Mouse (Mus musculus) stomach, embryonic 14.5 days (tissue): ENCODE results near the gene Cdkl2. TPM values are rescaled to one million over a fixed set of nuclear protein-coding genes. Genes with fewer than 3 reads are reported as not detected.
A peak's percentile ranks its signal among the peaks of the same experiment; 100 is the strongest.

Experiments
- ATAC-seq: fragments of 200-750 bp; cut with Nextera tagmentation; 2 replicates; pipeline ENCODE4 v1.8.0; 2017; ENCODE audit warnings: low read depth, moderate TSS enrichment; ENCODE audit not compliant: insufficient number of reproducible peaks, insufficient read depth, low FRiP score
- H3K27ac ChIP-seq: fragments of 300-500 bp; sonication (generic); 2 replicates; pipeline ENCODE4 v1.5.1; 2014; ENCODE audit warnings: mild to moderate bottlenecking, low read length, moderate library complexity, mixed read lengths
- H3K27me3 ChIP-seq: fragments of 300-500 bp; sonication (generic); 2 replicates; pipeline ENCODE4 v1.6.1; 2014; ENCODE audit warnings: low read length, control low read depth, mixed read lengths; ENCODE audit not compliant: control insufficient read depth, insufficient read depth
- H3K36me3 ChIP-seq: fragments of 300-500 bp; sonication (generic); 2 replicates; pipeline ENCODE4 v1.6.1; 2014; ENCODE audit warnings: mild to moderate bottlenecking, control low read depth, low read length, moderate library complexity, mixed read lengths; ENCODE audit not compliant: control insufficient read depth, insufficient read depth
- H3K4me1 ChIP-seq: fragments of 300-500 bp; sonication (generic); 2 replicates; pipeline ENCODE4 v1.6.1; 2014; ENCODE audit warnings: low read length, control low read depth, mixed read lengths; ENCODE audit not compliant: control insufficient read depth, insufficient read depth
- H3K4me2 ChIP-seq: fragments of 300-500 bp; sonication (generic); replicated peaks from 2 replicates; pipeline ENCODE4 v1.6.1; 2014; ENCODE audit warnings: low read depth, low read length, control low read depth
- H3K4me3 ChIP-seq: fragments of 300-500 bp; sonication (generic); 2 replicates; pipeline ENCODE4 v1.5.1; 2014; ENCODE audit warnings: low read depth, low read length, control low read depth
- H3K9ac ChIP-seq: fragments of 300-500 bp; sonication (generic); replicated peaks from 2 replicates; pipeline ENCODE4 v1.6.1; 2014; ENCODE audit warnings: low read depth, mild to moderate bottlenecking, control low read depth, low read length, moderate library complexity, mixed read lengths
- H3K9me3 ChIP-seq: fragments of 300-500 bp; sonication (generic); 2 replicates; pipeline ENCODE4 v1.6.1; 2016; ENCODE audit warnings: low read depth, low read length, control low read depth; ENCODE audit not compliant: control insufficient read depth
- WGBS: fragments of 180-500 bp; shearing (Covaris S2); extraction: QIAGEN DNeasy Blood & Tissue Kit; methylation state at CpG from one replicate; pipeline ENCODE4 v1.1.7; 2014; 5-methylcytosine and 5-hydroxymethylcytosine counted together
- polyA plus RNA-seq: library from polyadenylated mRNA; unstranded; fragments of >200 nt; fragmentation: Nextera tagmentation; extraction: Ambion mirVana; gene quantifications from 2 replicates; pipeline ENCODE4 v1.2.1, GENCODE M21; 2014

Gene Cdkl2
- polyA plus RNA-seq, 1 experiment from 2014 or later = 4.3 TPM

GRCm38 (mm10) chr5:91974002-91974401, 69.7 kb downstream of the Cdkl2 start:
- Histone ChIP-seq H3K27ac (no peak overlapping the region), H3K36me3 (no peaks in the 10 kb centered on the region), H3K4me3 (no peak overlapping the region), H3K4me2 (no peak overlapping the region), H3K4me1 (no peaks in the 10 kb centered on the region), H3K27me3 (no peaks in the 10 kb centered on the region), H3K9ac (no peak overlapping the region), H3K9me3 (no peaks in the 10 kb centered on the region)
- 84% methylated on average over 7 of the region's 7 CpGs for WGBS
- no peak for ATAC-seq

GRCm38 (mm10) chr5:91972046-91972445, 71.6 kb downstream of the Cdkl2 start:
- H3K27me3 ChIP-seq = no peaks in the 10 kb centered on the region
- ATAC-seq = no peak
- H3K36me3 ChIP-seq = no peaks in the 10 kb centered on the region
- no peaks in the 10 kb centered on the region for H3K4me1 ChIP-seq
- no peak overlapping the region for H3K4me2 ChIP-seq
- no peak overlapping the region for H3K9ac ChIP-seq
- 84% methylated on average over 3 of the region's 3 CpGs for WGBS
- H3K4me3 ChIP-seq = no peak overlapping the region
- no peak overlapping the region for H3K27ac ChIP-seq
- H3K9me3 ChIP-seq = no peaks in the 10 kb centered on the region

- no peaks in the 10 kb centered on the region for H3K27me3 ChIP-seq
- H3K4me1 ChIP-seq = peaks cover 20% of the 10 kb centered on the region
- H3K27ac ChIP-seq = peak within 1 kb of the TSS; percentile 97
- H3K9ac ChIP-seq = peak within 1 kb of the TSS; percentile 65
- peak; percentile 97 for ATAC-seq
- H3K36me3 ChIP-seq = peaks cover under 1% of the 10 kb centered on the region
- H3K9me3 ChIP-seq = no peaks in the 10 kb centered on the region
- peak within 1 kb of the TSS; percentile 68 for H3K4me3 ChIP-seq
- WGBS = under 1% methylated on average over 65 of the region's 65 CpGs
- H3K4me2 ChIP-seq = peak within 1 kb of the TSS; percentile 72
These were observed 80.8 kb downstream of the Cdkl2 start, which contains the start of gene Rchy1 for GRCm38 (mm10) chr5:91962639-91963440. Gene Rchy1 (minus strand): TSS chr5:91963068.

- H3K4me1 ChIP-seq = peaks cover 20% of the 10 kb centered on the region
- no peaks in the 10 kb centered on the region for H3K27me3 ChIP-seq
- ATAC-seq = no peak
- no peaks in the 10 kb centered on the region for H3K9me3 ChIP-seq
- peak overlapping the region; percentile 52 for H3K4me2 ChIP-seq
- H3K4me3 ChIP-seq = peak overlapping the region; percentile 68
- peak overlapping the region; percentile 65 for H3K9ac ChIP-seq
- H3K36me3 ChIP-seq = peaks cover 6% of the 10 kb centered on the region
- H3K27ac ChIP-seq = peak overlapping the region; percentile 97
- under 1% methylated on average over 14 of the region's 14 CpGs for WGBS
These were observed 81.4 kb downstream of the Cdkl2 start for GRCm38 (mm10) chr5:91962259-91962638.

GRCm38 (mm10) chr5:91961370-91961769, 82.3 kb downstream of the Cdkl2 start:
- peak overlapping the region; percentile 52 for H3K4me2 ChIP-seq
- H3K36me3 ChIP-seq = peaks cover 11% of the 10 kb centered on the region
- H3K9me3 ChIP-seq = no peaks in the 10 kb centered on the region
- H3K4me3 ChIP-seq = peak overlapping the region; percentile 68
- H3K9ac ChIP-seq = no peak overlapping the region
- 91% methylated on average over 1 of the region's 1 CpGs for WGBS
- no peak for ATAC-seq
- no peaks in the 10 kb centered on the region for H3K27me3 ChIP-seq
- peak overlapping the region; percentile 97; the same call in 1 of the 2 replicates for H3K27ac ChIP-seq
- peaks cover 20% of the 10 kb centered on the region for H3K4me1 ChIP-seq

- 52% methylated on average over 3 of the region's 3 CpGs for WGBS
- no peaks in the 10 kb centered on the region for H3K9me3 ChIP-seq
- peak overlapping the region; percentile 33; the same call in 1 of the 2 replicates for H3K27ac ChIP-seq
- H3K4me1 ChIP-seq = peaks cover 20% of the 10 kb centered on the region
- ATAC-seq = no peak
- 0 out of 2 replicates have a peak overlapping the region, but pooled peaks have one; percentile 25 for H3K9ac ChIP-seq
- H3K4me3 ChIP-seq = peak overlapping the region; percentile 68
- H3K27me3 ChIP-seq = no peaks in the 10 kb centered on the region
- H3K4me2 ChIP-seq = peak overlapping the region; percentile 52
- peaks cover 11% of the 10 kb centered on the region for H3K36me3 ChIP-seq
These were observed 83.0 kb downstream of the Cdkl2 start for GRCm38 (mm10) chr5:91960606-91961254.

GRCm38 (mm10) chr5:91959986-91960385, 83.7 kb downstream of the Cdkl2 start:
- Histone ChIP-seq H3K4me3 (no peak overlapping the region), H3K36me3 (peaks cover 13% of the 10 kb centered on the region), H3K4me2 (peak overlapping the region; percentile 52; the same call in 1 of the 2 replicates), H3K9me3 (no peaks in the 10 kb centered on the region), H3K27me3 (no peaks in the 10 kb centered on the region), H3K9ac (no peak overlapping the region), H3K4me1 (peaks cover 20% of the 10 kb centered on the region), H3K27ac (no peak overlapping the region)
- ATAC-seq = no peak
- WGBS = 70% methylated on average over 1 of the region's 1 CpGs

GRCm38 (mm10) chr5:91959096-91959495, 84.6 kb downstream of the Cdkl2 start:
- Histone ChIP-seq H3K9me3 (no peaks in the 10 kb centered on the region), H3K36me3 (peaks cover 17% of the 10 kb centered on the region), H3K27me3 (no peaks in the 10 kb centered on the region), H3K4me2 (no peak overlapping the region), H3K9ac (no peak overlapping the region), H3K4me3 (no peak overlapping the region), H3K27ac (no peak overlapping the region), H3K4me1 (peaks cover 20% of the 10 kb centered on the region)
- 81% methylated on average over 1 of the region's 1 CpGs for WGBS
- ATAC-seq = no peak
